ENCODE assay signal across 21 mouse cellular contexts in genomic region chr13:103151944-103152343, GRCm38 (mm10).
DNase-seq lines count a peak whose midpoint lies in the region; ATAC-seq and TF ChIP-seq lines count a peak whose summit lies in the region.
"Had no signal": no experiment of that assay in that cellular context is flagged by ENCODE, and none has a peak within 500 bp of the region (broad histone marks: within the 10 kb centered on the region; RNA-seq: fewer than 3 reads in every experiment).

No protein-coding gene starts in this region.

- H3K27ac ChIP-seq in intestine, embryonic 14.5 days (ENCODE audit: low read depth): no peak overlapping the region
- H3K27ac ChIP-seq in intestine, embryonic 16.5 days (ENCODE audit: low read length): no peak overlapping the region

- no peaks in the 10 kb centered on the region for H3K79me2 ChIP-seq in myocyte (ENCODE audit: control insufficient read depth, insufficient read depth)

- H3K9me3 ChIP-seq in intestine, embryonic 14.5 days (ENCODE audit: control insufficient read depth, low read length): no peaks in the 10 kb centered on the region
- no peaks in the 10 kb centered on the region for H3K9me3 ChIP-seq in intestine, embryonic 16.5 days (ENCODE audit: control insufficient read depth, low read length)
- H3K9me3 ChIP-seq: G1E had no signal

- no peaks in the 10 kb centered on the region for H3K36me3 ChIP-seq in intestine, embryonic 14.5 days (ENCODE audit: control insufficient read depth, insufficient read depth, low read length)
- no peaks in the 10 kb centered on the region for H3K36me3 ChIP-seq in intestine, embryonic 16.5 days (ENCODE audit: control insufficient read depth, insufficient read depth, low read length)
- no peaks in the 10 kb centered on the region for H3K36me3 ChIP-seq in myocyte (ENCODE audit: control insufficient read depth, insufficient read depth)
- H3K36me3 ChIP-seq: G1E had no signal

- 85% methylated on average over 8 of the region's 8 CpGs for WGBS in intestine, embryonic 14.5 days
- 85% methylated on average over 8 of the region's 8 CpGs for WGBS in intestine, embryonic 16.5 days

- TF ChIP-seq POLR2A in myocyte (IDR thresholded peaks at IDR 0.05; ENCODE audit: insufficient read length, low read depth): no peak

- DNase-seq in heart, adult 11 months: peak; percentile 46
- DNase-seq in heart, adult 9 months (ENCODE audit: low spot score in 2 of 2): no peak
- DNase-seq in intestine, embryonic 14.5 days (ENCODE audit: low spot score): peak; percentile 25
- DNase-seq in spleen, adult 18-20 months: no peak
- DNase-seq: adrenal gland, adult 2 months; adrenal gland, adult 8-10 months; adrenal gland, postnatal 10 days; adrenal gland, postnatal 14 days; adrenal gland, postnatal 25 days; adrenal gland, postnatal 36 days; B cell, adult 2 months; cerebellum, adult 11 months; cerebellum, adult 11-12 months; cerebellum, adult 18-20 months had no signal

- H3K4me1 ChIP-seq in intestine, embryonic 14.5 days (replicated peaks; ENCODE audit: control insufficient read depth, insufficient read depth, low read length): no peaks in the 10 kb centered on the region
- H3K4me1 ChIP-seq in intestine, embryonic 16.5 days (ENCODE audit: control insufficient read depth, insufficient read depth, low read length): no peaks in the 10 kb centered on the region

- H3K4me2 ChIP-seq in intestine, embryonic 14.5 days (ENCODE audit: low read length): no peak overlapping the region
- H3K4me2 ChIP-seq in intestine, embryonic 16.5 days (ENCODE audit: low read depth, low read length): no peak overlapping the region
- H3K4me2 ChIP-seq in myocyte (ENCODE audit: low read depth): peak overlapping the region; percentile 2

- H3K9ac ChIP-seq in intestine, embryonic 14.5 days (ENCODE audit: low read length): no peak overlapping the region
- no peak overlapping the region for H3K9ac ChIP-seq in intestine, embryonic 16.5 days (ENCODE audit: low read depth, low read length)

- no peak overlapping the region for H3ac ChIP-seq in myocyte (ENCODE audit: control insufficient read depth, insufficient read length)

- no peak overlapping the region for H3K4me3 ChIP-seq in intestine, embryonic 14.5 days (ENCODE audit: low read depth, low read length)
- no peak overlapping the region for H3K4me3 ChIP-seq in intestine, embryonic 16.5 days (ENCODE audit: low read length)
- no peak overlapping the region for H3K4me3 ChIP-seq in myocyte

- ATAC-seq in intestine, embryonic 14.5 days (replicated peaks; ENCODE audit: low FRiP score, low TSS enrichment, low read depth): no peak
- no peak for ATAC-seq in intestine, embryonic 16.5 days
- ATAC-seq: activated CD4-positive, CD25-positive, alpha-beta regulatory T cell, adult 4 months; CD4-positive, CD25-positive, alpha-beta regulatory T cell, adult 4 months; Patski had no signal

- no peaks in the 10 kb centered on the region for H3K27me3 ChIP-seq in intestine, embryonic 14.5 days (replicated peaks; ENCODE audit: control insufficient read depth, insufficient read depth, low read length)
- no peaks in the 10 kb centered on the region for H3K27me3 ChIP-seq in intestine, embryonic 16.5 days (replicated peaks; ENCODE audit: control insufficient read depth, insufficient read depth, low read length)
- no peaks in the 10 kb centered on the region for H3K27me3 ChIP-seq in myocyte (ENCODE audit: control insufficient read depth, insufficient read depth, insufficient read length)
- H3K27me3 ChIP-seq: CH12.LX, Patski had no signal

TF ChIP-seq in myocyte, 11 proteins besides CTCF, POLR2A, EP300 and RAD21:
- TF ChIP-seq CEBPB (IDR thresholded peaks at IDR 0.05; ENCODE audit: insufficient read depth, poor library complexity, severe bottlenecking) (peak; percentile 24; the same call in 1 of the 2 replicates), TCF3 (IDR thresholded peaks at IDR 0.05; ENCODE audit: insufficient read length, low read depth) (no peak), MYOD1 (IDR thresholded peaks at IDR 0.05; ENCODE audit: control insufficient read depth in 1 of 3, insufficient read length in 2 of 3, low read depth in 2 of 3) (peak; percentile 57 to 78 (median 67))

Comparison
In these comparisons a context has a peak if more than half of its experiments do, and no peak if none do; other contexts are left out.
1. DNase-seq: peak in heart, adult 11 months (single experiment) and intestine, embryonic 14.5 days (single experiment); none in heart, adult 9 months (0 of 2) and spleen, adult 18-20 months (0 of 2).